9 mouse cellular contexts compared by ENCODE assay signal in the genomic region with DNA sequence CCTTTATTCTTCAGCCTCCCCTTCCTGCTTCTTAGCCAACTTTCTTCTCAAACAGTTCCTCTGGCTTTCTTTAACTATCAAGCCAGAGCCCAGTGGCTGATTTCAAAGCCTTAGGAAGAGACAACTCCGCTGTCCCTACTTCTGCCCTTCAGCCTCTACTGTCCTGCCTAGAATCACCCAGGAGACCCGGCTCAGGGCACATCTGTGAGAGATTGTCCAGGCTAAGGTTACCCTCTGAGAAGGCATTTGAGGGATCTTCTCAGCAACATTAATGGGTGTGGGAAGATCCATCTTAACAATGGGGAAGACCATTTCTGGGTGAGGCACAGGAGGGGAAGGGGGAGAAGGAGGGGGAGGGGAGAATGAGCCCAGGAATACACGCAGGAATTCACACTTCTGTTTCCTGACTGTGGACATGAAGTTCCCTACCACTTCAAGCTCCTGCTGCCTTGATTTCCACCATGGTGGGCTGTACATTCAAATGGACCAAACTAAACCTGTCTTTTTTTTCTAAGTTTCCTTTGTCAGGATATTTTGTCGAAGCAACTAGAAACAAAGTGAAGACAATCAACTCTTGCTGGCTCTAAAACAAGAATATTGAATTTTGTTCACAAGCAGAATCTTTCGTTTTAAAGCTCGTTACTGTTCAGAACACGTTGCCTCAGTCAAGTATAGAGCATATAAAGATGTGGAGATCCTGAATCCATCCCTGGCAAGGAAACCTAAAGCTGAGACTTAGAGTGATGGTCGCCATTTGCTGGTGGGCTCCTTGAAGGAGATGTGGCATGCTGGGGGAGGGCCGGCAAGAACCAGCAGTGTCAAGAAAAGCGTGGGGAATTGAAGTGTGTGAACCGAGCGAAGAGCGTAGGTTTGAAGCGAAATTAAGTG. TPM values are rescaled to one million over a fixed set of nuclear protein-coding genes. Genes with fewer than 3 reads are reported as not detected.
DNase-seq lines count a peak whose midpoint lies in the region; ATAC-seq and TF ChIP-seq lines count a peak whose summit lies in the region.
"Had no signal": no experiment of that assay in that cellular context is flagged by ENCODE, and none has a peak within 500 bp of the region (broad histone marks: within the 10 kb centered on the region; RNA-seq: fewer than 3 reads in every experiment).

No protein-coding gene starts in this region.

- H3K4me3 ChIP-seq in thymus, adult 2 months (ENCODE audit: control insufficient read depth, insufficient read depth, low read length), result peak overlapping the region; percentile 88
- peak overlapping the region; percentile 71 for H3K4me3 ChIP-seq in heart, embryonic 12.5 days
- H3K4me3 ChIP-seq in liver, embryonic 11.5 days (ENCODE audit: low read depth, low read length), result peak overlapping the region; percentile 81

- peak overlapping the region; percentile 90 for H3K4me2 ChIP-seq in heart, embryonic 12.5 days
- H3K4me2 ChIP-seq in liver, embryonic 11.5 days, result peak overlapping the region; percentile 64

- H3K36me3 ChIP-seq in thymus, adult 2 months (ENCODE audit: control insufficient read depth, insufficient read depth, low read length), result no peaks in the 10 kb centered on the region
- H3K36me3 ChIP-seq in heart, embryonic 12.5 days, result no peaks in the 10 kb centered on the region
- no peaks in the 10 kb centered on the region for H3K36me3 ChIP-seq in liver, embryonic 11.5 days (ENCODE audit: control insufficient read depth, insufficient read depth, low read length)

- no peak for TF ChIP-seq CTCF in thymus, adult 2 months (IDR thresholded peaks at IDR 0.05; ENCODE audit: borderline replicate concordance, control insufficient read depth, extremely low read depth, insufficient read depth, low read length, poor library complexity)

- peak; percentile 41 for DNase-seq in adrenal gland, adult 2 months
- no peak for DNase-seq in adrenal gland, adult 8-10 months
- DNase-seq in thymus, adult 2 months, result no peak
- DNase-seq in thymus, postnatal 36 days, result no peak
- DNase-seq in liver, embryonic 11.5 days (ENCODE audit: low spot score), result peak; percentile 47
- peak; percentile 79 for DNase-seq in retina, postnatal 1 day
- DNase-seq in spleen, adult 12 weeks (ENCODE audit: low spot score), result no peak

- WGBS in thymus, adult 2 months, result 10% methylated on average over 14 of the region's 14 CpGs
- 2% methylated on average over 14 of the region's 14 CpGs for WGBS in heart, embryonic 12.5 days
- 3% methylated on average over 14 of the region's 14 CpGs for WGBS in liver, embryonic 11.5 days

- peak; percentile 27 for ATAC-seq in heart, embryonic 12.5 days (ENCODE audit: insufficient number of reproducible peaks, low FRiP score)
- peak; percentile 2; the same call in 1 of the 2 replicates for ATAC-seq in liver, embryonic 11.5 days (replicated peaks; ENCODE audit: low FRiP score)

- H3K4me1 ChIP-seq in thymus, adult 2 months (replicated peaks; ENCODE audit: control insufficient read depth, insufficient read depth, low read length), result peaks cover 21% of the 10 kb centered on the region
- H3K4me1 ChIP-seq in heart, embryonic 12.5 days (replicated peaks), result peaks cover 14% of the 10 kb centered on the region
- H3K4me1 ChIP-seq in liver, embryonic 11.5 days (replicated peaks; ENCODE audit: control insufficient read depth, insufficient read depth, low read length), result peaks cover 14% of the 10 kb centered on the region

- peak overlapping the region; percentile 49 for H3K9ac ChIP-seq in heart, embryonic 12.5 days
- peak overlapping the region; percentile 59 for H3K9ac ChIP-seq in liver, embryonic 11.5 days (ENCODE audit: low read depth, low read length)

- no peaks in the 10 kb centered on the region for H3K9me3 ChIP-seq in heart, embryonic 12.5 days (replicated peaks)
- no peaks in the 10 kb centered on the region for H3K9me3 ChIP-seq in liver, embryonic 11.5 days (ENCODE audit: control insufficient read depth, low read length)

- H3K27ac ChIP-seq in thymus, adult 2 months (ENCODE audit: control insufficient read depth, insufficient read depth, low read length), result peak overlapping the region; percentile 89
- H3K27ac ChIP-seq in heart, embryonic 12.5 days (ENCODE audit: poor library complexity, severe bottlenecking), result peak overlapping the region; percentile 63; the same call in 1 of the 2 replicates
- H3K27ac ChIP-seq in liver, embryonic 11.5 days (ENCODE audit: low read depth, low read length), result no peak overlapping the region

- no peak for TF ChIP-seq POLR2A in thymus, adult 2 months (IDR thresholded peaks at IDR 0.05; ENCODE audit: control insufficient read depth, extremely low read depth, insufficient read depth, low read length, poor library complexity)

- no peaks in the 10 kb centered on the region for H3K27me3 ChIP-seq in thymus, adult 2 months (ENCODE audit: control insufficient read depth, insufficient read depth, low read length)
- H3K27me3 ChIP-seq in heart, embryonic 12.5 days (replicated peaks), result no peaks in the 10 kb centered on the region
- H3K27me3 ChIP-seq in liver, embryonic 11.5 days (replicated peaks; ENCODE audit: control insufficient read depth, insufficient read depth, low read length), result no peaks in the 10 kb centered on the region

RNA-seq across cellular contexts. Expression of a gene that starts 11.6 kb away (rescaled TPM):
- under 1 TPM; 0.66 to 0.79 TPM for total RNA-seq in adrenal gland, adult 2 months (2021)
- 0.12 TPM in 1 of 2 replicates, not detected in the other for polyA plus RNA-seq in adrenal gland, adult 2 months (2012; rRNA removed)
- under 1 TPM in 2 of 4 experiments, not detected in 2; 0.17 to 0.31 TPM for total RNA-seq in adrenal gland, adult 8-10 months (2022)
- polyA plus RNA-seq in thymus, adult 2 months (2012; rRNA removed), result 0.54 and 0.85 TPM in 2 replicates
- polyA plus RNA-seq in heart, embryonic 12.5 days (2016; fragmentation: Nextera tagmentation; extraction: Ambion mirVana), result not detected in 2 replicates
- not detected in 2 replicates for polyA plus RNA-seq in liver, embryonic 11.5 days (2014; fragmentation: Nextera tagmentation; extraction: Ambion mirVana)
- total RNA-seq: layer of hippocampus, postnatal 36 days had no signal

RNA-seq across cellular contexts. Expression of a gene that starts 11.6 kb away (rescaled TPM):
- total RNA-seq in adrenal gland, adult 2 months (2021), result not detected
- not detected in 2 replicates for polyA plus RNA-seq in adrenal gland, adult 2 months (2012; rRNA removed)
- total RNA-seq in adrenal gland, adult 8-10 months (2022), result under 1 TPM in 1 of 4 experiments, not detected in 3; 0.54 TPM
- 0.59 TPM in 1 of 2 replicates, not detected in the other for polyA plus RNA-seq in thymus, adult 2 months (2012; rRNA removed)
- not detected in 2 replicates for polyA plus RNA-seq in heart, embryonic 12.5 days (2016; fragmentation: Nextera tagmentation; extraction: Ambion mirVana)
- not detected in 2 replicates for polyA plus RNA-seq in liver, embryonic 11.5 days (2014; fragmentation: Nextera tagmentation; extraction: Ambion mirVana)
- total RNA-seq: layer of hippocampus, postnatal 36 days had no signal

RNA-seq across cellular contexts. Expression of a gene that starts 48.7 kb away (rescaled TPM):
- under 1 TPM; 0.23 to 0.31 TPM for total RNA-seq in adrenal gland, adult 2 months (2021)
- polyA plus RNA-seq in adrenal gland, adult 2 months (2012; rRNA removed), result 0.08 and 0.16 TPM in 2 replicates
- 1 to 10 TPM in 1 of 4 experiments, under 1 TPM in 3; 0.22 to 1.0 (median 0.56) TPM for total RNA-seq in adrenal gland, adult 8-10 months (2022)
- 0.96 and 2.6 TPM in 2 replicates for polyA plus RNA-seq in thymus, adult 2 months (2012; rRNA removed)
- polyA plus RNA-seq in heart, embryonic 12.5 days (2016; fragmentation: Nextera tagmentation; extraction: Ambion mirVana), result not detected in 2 replicates
- not detected in 2 replicates for polyA plus RNA-seq in liver, embryonic 11.5 days (2014; fragmentation: Nextera tagmentation; extraction: Ambion mirVana)
- total RNA-seq: layer of hippocampus, postnatal 36 days had no signal

RNA-seq across cellular contexts. Expression of a gene that starts 49.7 kb away (rescaled TPM):
- total RNA-seq in adrenal gland, adult 2 months (2021), result under 1 TPM in 1 of 2 experiments, not detected in 1; 0.21 TPM
- polyA plus RNA-seq in adrenal gland, adult 2 months (2012; rRNA removed), result not detected in 2 replicates
- total RNA-seq in adrenal gland, adult 8-10 months (2022), result under 1 TPM in 3 of 4 experiments, not detected in 1; 0.10 to 0.65 (median 0.22) TPM
- polyA plus RNA-seq in thymus, adult 2 months (2012; rRNA removed), result 9.6 and 12.1 TPM in 2 replicates
- polyA plus RNA-seq in heart, embryonic 12.5 days (2016; fragmentation: Nextera tagmentation; extraction: Ambion mirVana), result not detected in 2 replicates
- not detected in 2 replicates for polyA plus RNA-seq in liver, embryonic 11.5 days (2014; fragmentation: Nextera tagmentation; extraction: Ambion mirVana)
- total RNA-seq: layer of hippocampus, postnatal 36 days had no signal

RNA-seq across cellular contexts. Expression of a gene that starts 53.2 kb away (rescaled TPM):
- under 1 TPM; 0.17 to 0.38 TPM for total RNA-seq in adrenal gland, adult 2 months (2021)
- polyA plus RNA-seq in adrenal gland, adult 2 months (2012; rRNA removed), result 0.06 and 0.52 TPM in 2 replicates
- 1 to 10 TPM in 1 of 4 experiments, under 1 TPM in 2, not detected in 1; 0.35 to 1.0 (median 0.59) TPM for total RNA-seq in adrenal gland, adult 8-10 months (2022)
- 17.8 and 18.6 TPM in 2 replicates for polyA plus RNA-seq in thymus, adult 2 months (2012; rRNA removed)
- 0.68 TPM in 1 of 2 replicates, not detected in the other for polyA plus RNA-seq in heart, embryonic 12.5 days (2016; fragmentation: Nextera tagmentation; extraction: Ambion mirVana)
- 4.7 and 5.3 TPM in 2 replicates for polyA plus RNA-seq in liver, embryonic 11.5 days (2014; fragmentation: Nextera tagmentation; extraction: Ambion mirVana)

Comparison
In these comparisons a context has a peak if more than half of its experiments do, and no peak if none do; other contexts are left out.
1. DNase-seq: peak in adrenal gland, adult 2 months (single experiment), liver, embryonic 11.5 days (single experiment) and retina, postnatal 1 day (single experiment); none in adrenal gland, adult 8-10 months (single experiment), thymus, adult 2 months (single experiment), thymus, postnatal 36 days (0 of 2) and spleen, adult 12 weeks (single experiment).
2. Peak in every context shown above with its lines, with median percentiles within 50 percentile points of each other: H3K4me3 ChIP-seq.